Mouse (Mus musculus) lung, postnatal 14 days (tissue): Measurements from ENCODE around the gene Clec16a.

Experiments
- DNase-seq: peaks from one replicate; pipeline ENCODE4 v3.0.0; 2021

Clec16a gene

DNA sequence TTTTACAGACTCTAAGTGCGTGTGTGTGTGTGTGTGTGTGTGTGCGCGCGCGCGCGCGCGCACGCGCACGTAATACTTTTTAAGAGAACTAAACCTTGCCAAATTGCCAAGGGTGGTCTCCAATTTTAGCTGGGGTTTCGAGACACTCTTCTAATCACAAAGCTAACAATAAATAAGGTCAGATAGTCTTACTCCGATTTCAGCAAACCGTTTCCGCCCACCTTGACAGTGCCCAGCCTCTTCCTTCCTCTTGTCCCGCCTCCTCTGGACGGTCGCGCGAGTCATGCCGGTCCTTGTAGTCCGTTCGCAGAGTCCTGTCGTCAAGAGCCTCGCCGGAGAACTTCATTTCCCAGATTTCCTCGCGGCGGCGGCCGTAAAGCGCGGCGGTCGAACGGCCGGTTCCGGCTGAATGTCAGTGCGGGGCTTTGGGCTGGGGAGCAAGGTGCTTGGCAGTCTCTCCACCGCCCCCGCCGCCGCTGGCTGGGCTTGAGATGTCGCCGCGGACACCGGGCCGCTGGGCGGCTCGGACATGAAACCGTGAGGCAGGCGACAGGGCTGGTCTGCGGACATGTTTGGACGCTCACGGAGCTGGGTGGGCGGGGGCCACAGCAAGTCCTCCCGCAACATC, at the start of gene Clec16a:
Gene Clec16a (plus strand): TSS at position 345 of the 628 bp plus-strand sequence.
- DNase-seq = peak; percentile 96

DNA sequence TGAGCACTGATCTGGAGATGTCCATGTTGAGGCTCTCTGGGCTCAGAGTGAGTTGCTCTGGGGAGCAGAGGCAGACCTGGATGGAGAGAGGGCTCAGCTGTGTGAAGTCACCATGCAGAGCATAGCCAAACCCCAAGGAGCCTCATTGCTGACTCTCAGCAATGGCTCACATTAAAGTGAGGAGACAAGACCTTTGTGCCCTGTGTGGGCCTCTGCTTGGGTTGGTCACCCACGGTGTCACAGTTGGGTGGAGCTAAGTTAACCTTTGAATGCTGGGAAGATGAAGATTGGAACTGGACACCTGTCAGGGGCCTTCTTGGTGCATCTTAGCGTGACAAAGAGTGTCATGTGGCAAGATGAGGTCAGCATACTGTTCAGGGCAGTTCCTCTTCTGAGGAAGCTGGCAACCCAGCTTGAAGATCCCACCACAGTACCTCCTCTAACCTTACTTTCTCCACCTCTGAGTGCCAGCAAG, 49.3 kb upstream of the Clec16a start:
- DNase-seq = no peak

DNA sequence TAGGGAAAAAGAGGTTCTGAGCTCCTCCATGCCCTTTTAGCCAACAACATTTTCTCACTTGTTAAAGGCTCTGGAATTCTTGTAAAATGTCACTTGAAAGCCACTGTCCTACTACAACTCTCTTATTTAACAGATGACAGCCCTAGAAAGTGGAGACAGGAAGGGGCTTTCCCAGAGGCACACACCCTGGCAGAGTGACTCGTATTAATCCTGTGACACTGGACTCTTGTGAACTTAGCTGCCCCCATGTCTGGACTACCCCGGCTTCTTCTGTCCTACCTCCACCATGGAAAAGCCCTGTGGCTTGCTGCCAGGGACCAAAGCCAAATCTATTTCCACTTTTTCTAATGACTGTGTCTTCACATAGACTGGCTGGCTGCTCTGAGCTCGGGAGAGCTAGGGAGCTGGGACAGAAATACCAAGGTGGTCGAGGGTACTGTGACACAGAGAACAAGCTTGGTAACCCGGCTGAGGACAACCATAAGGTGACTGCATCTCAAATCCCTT, 47.0 kb upstream of the Clec16a start:
- DNase-seq = peak; percentile 22

DNA sequence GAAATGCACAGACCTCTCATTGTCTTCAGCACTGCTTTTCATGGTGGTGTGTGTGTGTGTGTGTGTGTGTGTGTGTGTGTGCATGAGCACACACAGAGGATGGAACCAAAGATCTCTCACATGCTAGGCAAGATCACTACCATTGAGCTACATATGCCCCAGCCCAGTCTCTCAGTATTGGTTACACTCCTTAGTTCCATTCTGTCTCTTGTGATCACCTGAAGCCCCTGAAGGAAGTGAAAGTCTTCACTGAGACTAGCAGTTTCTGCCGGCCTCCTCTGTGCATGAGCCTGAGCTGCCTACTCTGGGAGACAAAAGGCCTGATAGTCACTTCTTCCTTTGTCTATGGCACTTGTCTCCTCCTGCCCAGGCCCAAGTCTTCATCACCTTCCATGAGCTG, 46.0 kb upstream of the Clec16a start:
- DNase-seq = no peak

DNA sequence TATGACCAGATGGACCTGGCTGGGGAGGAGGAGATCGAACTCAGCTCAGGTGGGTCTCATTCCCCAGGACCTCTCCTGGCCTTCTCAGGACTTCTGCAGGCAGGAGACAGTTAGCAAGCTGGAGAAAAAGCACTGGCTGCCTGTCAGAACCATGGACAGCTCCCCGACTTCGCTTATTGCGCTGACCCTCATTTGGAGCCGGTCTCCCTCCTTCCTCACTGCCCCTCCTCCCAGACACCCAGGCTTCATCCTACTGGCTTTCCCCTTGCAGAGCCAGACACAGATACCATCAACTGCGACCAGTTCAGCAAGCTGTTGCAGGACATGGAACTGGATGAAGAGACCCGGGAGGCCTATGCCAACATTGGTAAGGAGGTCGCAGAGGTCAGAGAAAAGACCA, 43.3 kb upstream of the Clec16a start:
- DNase-seq = peak; percentile 69

DNA sequence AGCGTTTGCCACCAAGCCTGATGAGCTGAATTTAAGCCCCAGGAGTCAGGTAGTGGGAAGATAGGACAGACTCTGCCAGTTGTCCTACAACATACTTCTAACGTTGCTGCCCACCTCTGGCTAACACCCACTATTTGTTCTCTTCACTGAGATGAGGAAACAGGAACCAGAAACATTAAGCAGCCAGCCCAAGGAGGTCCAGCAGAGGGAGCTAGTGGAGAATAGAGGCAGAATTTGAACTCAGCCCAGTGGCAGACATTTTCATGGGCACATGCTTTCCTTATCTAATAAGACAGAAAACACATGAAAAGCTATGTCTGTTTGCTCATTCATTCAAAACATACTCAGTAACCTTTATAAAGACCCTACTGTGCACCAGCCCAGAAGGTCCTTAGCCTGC, 42.1 kb upstream of the Clec16a start:
- DNase-seq = no peak

DNA sequence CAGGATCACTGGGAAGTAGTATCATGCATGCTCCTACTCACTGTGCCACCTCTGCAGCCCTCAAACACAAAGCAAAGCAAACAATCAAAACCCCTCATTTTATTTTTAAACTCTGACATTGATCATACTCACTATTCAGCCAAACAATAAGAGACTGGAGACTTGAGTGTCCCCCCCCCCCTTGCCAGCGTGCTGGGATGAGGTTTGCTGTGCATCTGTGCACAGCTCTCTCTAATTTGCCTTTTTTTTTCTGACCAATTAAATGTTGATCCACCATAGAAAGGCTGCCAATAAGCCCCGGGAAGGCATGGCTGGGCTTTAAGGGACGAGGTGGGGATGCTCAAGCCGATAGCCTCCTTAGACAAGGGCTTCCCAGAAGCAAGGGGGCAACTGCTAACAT, 37.7 kb upstream of the Clec16a start:
- DNase-seq = no peak

DNA sequence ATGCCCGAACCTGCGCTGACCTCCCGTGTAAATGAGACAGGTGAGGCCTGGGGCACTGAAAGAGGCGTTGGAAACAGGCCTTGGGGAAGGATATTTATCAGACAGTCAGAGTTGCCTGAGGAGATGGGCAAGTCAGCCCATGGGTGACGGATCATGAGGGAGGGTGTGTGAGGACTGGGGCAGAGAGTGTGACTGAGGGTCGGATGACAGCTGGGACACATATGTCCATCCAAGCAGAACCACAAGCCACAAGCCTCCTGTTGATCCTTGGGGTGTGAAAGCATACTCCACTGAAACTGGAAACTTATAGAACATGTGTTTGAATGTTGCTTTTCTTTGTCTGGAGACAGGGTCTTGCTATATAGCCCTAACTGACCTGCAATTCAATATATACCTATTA, 36.4 kb upstream of the Clec16a start:
- DNase-seq = no peak

DNA sequence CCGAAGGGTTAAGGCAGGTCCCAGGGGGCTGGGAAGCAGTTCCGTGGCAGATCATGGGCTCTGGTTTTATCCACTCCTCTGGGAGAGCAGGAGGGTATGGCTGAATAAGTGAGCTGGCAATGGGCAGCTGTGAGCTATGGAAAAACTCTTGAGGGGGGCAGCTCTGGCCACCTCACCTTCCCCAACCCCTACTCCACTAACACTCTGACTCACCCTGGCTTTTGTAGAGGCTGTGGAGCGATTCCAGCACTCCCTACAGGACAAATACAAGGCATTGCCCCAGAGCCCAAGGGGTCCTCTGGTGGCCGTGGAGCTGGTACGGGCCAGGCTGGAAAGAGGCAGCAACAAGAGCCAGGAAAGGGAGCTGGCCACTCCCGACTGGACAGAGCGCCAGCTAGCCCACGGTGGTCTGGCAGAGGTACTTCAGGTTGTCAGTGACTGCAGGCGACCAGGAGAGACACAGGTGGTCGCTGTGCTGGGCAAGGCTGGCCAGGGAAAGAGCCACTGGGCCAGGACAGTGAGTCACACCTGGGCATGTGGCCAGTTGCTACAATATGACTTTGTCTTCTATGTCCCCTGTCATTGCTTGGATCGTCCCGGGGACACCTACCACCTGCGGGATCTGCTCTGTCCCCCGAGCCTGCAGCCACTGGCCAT, 34.5 kb upstream of the Clec16a start:
- DNase-seq = no peak

DNA sequence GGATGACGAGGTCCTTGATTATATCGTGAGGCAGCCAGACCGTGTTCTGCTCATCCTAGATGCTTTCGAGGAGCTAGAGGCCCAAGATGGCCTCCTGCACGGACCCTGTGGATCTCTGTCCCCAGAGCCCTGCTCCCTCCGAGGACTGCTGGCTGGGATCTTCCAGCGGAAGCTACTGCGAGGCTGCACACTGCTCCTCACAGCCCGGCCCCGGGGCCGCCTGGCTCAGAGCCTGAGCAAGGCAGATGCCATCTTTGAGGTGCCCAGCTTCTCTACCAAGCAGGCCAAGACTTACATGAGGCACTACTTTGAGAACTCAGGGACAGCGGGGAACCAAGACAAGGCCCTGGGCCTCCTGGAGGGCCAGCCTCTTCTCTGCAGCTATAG, 34.0 kb upstream of the Clec16a start:
- no peak for DNase-seq

DNA sequence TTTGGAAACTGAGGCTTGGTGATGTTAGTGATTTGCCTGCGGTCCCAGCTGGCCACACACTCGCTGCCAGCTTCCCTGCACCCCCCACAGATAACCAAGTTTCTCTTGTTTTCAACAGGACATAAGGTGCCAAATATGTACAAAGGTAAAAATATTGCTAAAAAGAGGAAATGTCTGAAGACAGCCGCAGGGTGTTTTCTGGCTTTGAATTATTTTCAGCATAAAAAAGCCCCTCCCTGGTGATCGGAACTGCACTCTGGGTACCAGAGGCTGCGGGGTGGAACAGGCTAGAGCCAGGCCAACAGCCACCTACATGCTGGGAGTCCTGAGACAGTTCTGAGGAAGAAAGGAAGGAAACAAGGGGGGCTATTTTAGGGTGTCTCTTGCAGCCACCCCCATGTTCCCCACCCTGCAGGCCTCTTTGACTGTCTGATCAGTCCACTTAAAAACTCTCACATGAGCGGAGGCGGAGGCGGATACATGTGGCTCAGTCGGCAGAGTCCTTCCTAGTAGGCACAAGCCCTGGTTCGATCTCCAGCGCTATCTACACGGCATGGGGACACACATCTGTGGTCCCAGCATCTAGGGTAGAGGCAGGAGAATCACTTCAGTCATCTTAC, 29.1 kb upstream of the Clec16a start:
- no peak for DNase-seq

DNA sequence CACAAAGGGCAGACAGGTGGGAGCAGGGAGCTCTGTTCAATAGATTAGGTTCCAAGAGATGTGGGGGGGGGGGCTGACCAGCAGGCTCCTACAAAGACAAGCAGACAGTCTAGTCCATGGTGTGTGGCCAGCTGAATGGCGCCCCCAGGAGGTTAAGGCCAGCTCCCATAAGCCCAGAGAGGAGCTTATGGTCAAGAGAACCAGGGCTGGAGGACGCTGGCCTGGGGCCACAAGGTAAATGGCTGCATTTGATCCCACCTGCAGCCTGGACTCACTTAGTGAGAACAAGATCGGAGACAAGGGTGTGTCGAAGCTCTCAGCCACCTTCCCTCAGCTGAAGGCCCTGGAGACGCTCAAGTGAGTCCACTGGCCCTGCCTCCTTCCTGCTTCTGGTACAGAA, 27.1 kb upstream of the Clec16a start:
- no peak for DNase-seq

DNA sequence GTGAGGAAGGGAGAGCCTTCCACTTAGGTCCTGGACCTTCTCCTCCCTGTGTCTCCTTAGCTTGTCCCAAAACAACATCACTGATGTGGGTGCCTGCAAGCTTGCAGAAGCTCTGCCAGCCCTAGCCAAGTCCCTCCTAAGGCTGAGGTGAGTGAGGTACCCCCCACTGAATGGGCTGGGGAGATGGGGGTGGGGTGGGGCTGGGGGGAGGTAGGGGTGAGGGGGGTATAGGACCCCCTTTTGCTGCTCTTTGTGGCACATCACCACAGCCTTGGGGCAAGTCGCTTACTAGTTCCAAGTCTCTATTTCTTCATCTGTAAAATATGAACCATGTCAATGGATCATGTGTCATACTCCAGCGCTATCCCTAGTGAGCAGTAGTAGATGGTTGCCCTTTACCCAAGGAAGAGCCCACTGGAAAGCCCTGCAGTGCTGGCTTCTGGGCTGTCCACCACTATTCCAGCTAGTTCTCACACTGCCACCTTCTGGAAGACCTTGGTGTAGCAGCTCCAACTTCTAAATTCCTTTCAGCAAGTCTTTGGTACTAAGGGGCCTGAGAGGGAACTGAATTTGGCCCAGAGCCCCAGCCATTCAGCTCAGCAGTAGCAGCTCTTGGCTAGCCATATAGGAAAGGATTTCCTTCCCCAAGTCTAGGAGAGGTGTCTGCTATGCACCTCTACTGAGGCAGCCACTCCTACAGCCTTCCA, 24.1 kb upstream of the Clec16a start:
- DNase-seq = peak; percentile 85

DNA sequence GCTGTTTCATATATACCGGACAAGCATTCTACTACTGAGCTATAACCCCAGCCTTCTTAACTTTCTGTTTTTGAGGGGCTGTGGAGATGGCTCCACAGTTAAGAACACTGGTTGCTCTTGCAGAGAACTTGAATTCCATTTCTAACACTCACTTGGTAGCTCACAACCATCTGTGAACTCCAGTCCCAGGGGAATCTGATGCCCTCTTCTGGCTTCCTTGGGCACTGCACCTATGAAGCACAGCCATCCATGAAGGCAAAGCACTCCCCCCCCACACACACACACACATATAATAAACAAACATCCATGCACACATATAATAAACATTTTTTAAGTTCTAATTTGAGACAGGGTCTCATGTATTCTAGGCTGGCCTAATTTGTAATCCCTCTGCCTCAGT, 22.3 kb upstream of the Clec16a start:
- DNase-seq = peak; percentile 83

DNA sequence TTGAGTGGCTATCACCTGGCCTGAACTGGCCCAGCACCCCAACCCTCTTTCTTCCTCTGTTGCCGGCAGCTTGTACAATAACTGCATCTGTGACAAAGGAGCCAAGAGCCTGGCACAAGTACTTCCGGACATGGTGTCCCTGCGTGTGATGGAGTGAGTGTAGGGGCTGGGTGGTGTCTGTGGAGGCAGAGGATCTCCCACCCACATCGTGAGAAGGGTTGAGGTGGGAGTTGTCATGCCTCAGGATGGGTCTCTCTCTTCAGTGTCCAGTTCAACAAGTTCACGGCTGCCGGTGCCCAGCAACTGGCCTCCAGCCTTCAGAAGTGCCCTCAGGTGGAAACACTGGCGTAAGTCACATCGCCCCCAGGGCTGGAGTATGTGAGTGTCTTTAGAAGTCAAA, 21.5 kb upstream of the Clec16a start:
- no peak for DNase-seq

DNA sequence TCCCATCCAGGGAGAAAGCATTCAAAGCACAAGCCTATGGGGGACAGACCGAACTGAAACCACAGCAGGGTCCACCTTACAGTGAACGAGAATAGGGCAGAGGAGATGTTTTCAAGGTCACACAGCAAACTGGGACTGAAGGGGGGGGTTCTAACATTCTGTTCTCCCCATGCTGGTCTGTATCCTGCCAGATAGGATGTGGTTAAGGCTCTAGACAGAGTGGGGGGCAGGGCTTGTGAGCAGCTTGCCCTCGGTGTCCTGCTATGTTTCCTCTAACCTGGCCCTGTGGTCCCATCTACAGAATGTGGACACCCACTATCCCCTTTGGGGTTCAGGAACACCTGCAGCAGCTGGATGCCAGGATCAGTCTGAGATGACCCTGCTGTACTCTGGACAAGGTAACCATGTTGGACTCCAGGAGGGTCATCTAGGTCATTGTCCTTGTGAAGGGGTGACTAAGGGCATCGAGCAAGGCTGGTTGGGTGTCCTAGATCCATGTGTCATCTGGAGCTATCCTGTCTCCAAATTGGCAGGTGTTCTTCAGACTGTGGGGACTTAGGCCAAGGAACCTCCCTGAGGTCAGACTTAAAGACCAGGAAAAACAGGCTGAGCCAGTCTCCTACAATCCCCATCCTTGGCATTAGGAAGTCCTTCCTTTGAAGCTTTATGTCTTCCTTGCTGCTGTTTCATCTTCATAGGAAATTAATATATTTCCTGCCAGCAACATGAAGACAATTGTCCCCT, 20.1 kb upstream of the Clec16a start:
- DNase-seq = no peak

DNA sequence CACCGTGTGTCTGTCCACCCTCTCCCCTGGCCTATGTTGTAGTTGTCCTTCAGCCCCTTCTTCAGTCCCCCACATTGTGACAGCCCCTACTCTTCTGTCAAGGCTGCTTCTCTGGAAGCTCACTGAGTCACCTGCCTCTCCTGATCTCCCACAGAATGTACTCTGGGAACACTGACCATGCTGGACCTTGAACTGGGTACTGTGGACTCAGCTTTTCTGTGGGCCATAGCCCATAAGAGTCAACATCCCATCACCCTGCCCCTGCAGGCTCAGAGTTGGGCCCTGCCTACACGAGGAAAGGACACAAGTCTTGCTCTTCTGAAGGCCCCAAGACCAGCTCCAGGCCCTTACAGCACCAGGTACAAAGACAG, 19.5 kb upstream of the Clec16a start:
- DNase-seq = no peak

DNA sequence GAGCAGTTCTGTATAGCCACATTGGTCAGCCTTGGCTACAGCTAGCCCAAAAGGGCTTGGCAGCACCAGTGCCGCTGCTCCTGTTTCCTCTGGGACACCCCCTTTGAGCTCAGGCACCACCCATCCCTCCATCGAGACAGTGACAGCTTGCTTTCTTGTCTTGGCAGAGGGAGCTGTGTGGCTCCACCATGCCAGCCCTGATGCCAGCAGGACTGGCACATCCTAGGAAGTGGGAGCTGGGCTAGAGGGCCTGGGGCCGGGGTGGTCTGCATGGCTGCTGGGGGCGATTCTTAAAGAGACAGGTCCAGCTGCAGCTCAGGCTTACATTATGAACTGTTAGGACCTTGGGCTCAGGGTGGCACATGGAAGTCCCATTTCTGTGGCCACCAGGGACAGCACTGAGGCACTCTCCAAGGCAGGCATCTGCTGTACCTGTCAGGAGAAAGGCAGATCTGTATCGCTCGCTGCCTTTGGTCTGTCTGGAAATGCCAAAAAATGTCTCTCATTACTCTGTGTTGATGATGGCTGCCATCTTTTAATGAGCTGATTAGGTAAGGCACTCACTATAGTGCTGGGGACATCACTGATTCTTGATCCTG, 18.0 kb upstream of the Clec16a start:
- no peak for DNase-seq

DNA sequence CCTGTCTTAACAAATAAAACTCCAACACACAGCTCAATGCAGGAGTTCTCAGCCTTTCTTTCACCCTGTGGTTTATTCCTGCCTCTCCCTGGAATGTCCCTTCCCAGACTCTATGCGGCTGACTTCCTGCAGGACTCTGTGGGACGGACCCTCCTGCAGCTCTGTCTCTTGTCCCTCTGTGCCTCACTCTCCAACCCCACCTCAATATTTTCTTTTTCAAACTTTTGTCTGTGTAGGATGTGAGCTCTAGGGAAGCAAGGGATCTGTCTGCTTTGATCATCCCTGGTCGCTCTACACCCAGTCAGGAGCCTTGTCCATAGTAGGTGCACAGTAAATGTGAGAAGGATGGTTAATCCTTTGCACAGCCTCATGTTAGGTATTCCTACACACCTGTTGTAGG, 16.8 kb upstream of the Clec16a start:
- no peak for DNase-seq

DNA sequence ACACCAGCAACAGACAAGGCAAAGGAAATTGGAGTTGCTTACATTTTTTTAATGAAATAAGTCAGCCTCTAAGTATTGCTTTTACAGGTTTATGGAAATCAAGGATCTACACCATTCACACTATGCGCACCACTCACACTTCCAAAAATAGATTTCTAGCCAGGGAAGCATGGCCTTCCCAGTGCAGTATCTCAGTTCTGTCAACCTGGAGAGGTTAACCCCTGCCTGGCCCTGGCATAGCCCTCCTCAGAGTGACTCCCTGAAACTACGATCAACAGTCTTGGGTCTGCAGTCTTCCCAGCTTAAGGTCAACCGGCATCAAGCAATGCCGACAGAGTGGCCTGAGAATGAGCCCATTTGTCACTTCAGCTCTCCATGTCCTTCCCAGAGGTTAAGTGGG, 15.0 kb upstream of the Clec16a start:
- DNase-seq = no peak

DNA sequence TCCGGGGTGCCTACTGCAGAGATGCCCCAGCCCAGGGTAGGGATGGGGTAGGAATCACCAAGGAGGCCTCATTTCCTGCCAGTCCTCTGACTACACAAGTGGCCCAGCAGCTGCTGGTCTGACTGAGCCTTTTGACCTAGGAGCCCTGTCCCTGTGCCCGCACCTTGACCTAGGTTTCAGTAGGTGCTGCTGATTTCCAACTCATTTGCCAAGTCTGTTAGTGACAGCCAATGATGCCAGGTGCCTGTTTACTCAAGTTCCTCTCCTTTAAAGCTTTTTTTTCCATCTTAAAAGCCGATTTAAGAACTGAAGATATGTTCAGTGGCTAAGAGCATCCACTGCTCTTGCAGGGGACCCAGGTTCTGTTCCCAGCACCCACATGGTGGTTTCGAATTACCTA, 11.4 kb upstream of the Clec16a start:
- no peak for DNase-seq

DNA sequence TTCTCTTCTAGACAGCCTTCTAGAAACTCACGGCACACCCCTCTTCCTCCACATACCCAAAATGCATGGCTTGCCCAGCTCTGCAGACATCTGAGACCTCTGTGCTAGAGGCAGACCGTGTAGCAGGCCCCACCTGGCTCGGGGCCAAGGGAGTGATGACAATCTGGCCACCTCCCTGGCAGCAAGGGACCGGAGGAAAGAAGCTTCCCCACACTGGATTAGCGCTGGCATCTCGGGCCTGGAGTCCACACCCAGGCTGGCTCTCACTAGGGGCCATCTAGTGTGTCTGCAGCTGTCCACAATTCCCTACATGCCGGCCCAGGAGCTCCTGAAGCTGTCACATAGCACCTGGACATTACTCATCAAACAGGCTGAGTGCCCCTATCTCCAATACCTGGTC, 10.6 kb upstream of the Clec16a start:
- DNase-seq = no peak

DNA sequence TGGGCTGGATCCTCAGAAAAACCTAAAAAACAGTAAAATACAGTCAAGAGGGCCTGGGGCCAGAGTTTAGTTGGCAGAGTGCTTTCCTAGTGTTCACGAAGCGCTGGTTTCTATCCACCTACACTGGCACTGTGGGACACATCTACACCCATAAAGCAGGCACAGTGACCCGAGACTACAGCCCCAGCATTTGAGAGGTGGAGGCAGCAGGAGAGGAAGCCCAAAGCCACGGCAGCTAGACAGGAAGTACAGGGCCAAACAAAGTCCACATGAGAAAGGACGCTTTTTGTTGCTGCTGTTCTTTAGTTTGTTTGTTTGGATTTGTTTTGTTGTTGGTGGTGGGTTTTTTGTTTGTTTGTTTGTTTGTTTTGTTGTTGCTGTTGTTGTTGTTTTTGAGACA, 8.8 kb upstream of the Clec16a start:
- DNase-seq = no peak
